Comparison of ENCODE assay signal across 34 mouse cellular contexts in genomic region chr1:154536763-154537162, GRCm38 (mm10).
"Had no signal": no experiment of that assay in that cellular context is flagged by ENCODE, and none has a peak within 500 bp of the region (broad histone marks: within the 10 kb centered on the region; RNA-seq: fewer than 3 reads in every experiment).

No protein-coding gene starts in this region.

- H3K9me3 ChIP-seq: heart, embryonic 10.5 days; heart, embryonic 12.5 days; heart, embryonic 13.5 days; heart, embryonic 15.5 days; hindbrain, embryonic 10.5 days; hindbrain, embryonic 12.5 days; hindbrain, embryonic 13.5 days; hindbrain, embryonic 15.5 days; intestine, embryonic 15.5 days; kidney, embryonic 15.5 days had no signal

- H3K4me2 ChIP-seq: heart, embryonic 11.5 days; heart, embryonic 12.5 days; heart, embryonic 13.5 days; heart, embryonic 15.5 days; hindbrain, embryonic 12.5 days; hindbrain, embryonic 13.5 days; hindbrain, embryonic 14.5 days; hindbrain, embryonic 15.5 days; intestine, embryonic 15.5 days; kidney, embryonic 15.5 days had no signal

- H3K4me1 ChIP-seq: heart, embryonic 10.5 days; heart, embryonic 12.5 days; heart, embryonic 13.5 days; heart, embryonic 15.5 days; intestine, embryonic 15.5 days; kidney, embryonic 15.5 days had no signal

- H3K27me3 ChIP-seq: heart, embryonic 12.5 days; heart, embryonic 13.5 days; heart, embryonic 15.5 days; hindbrain, embryonic 12.5 days; hindbrain, embryonic 13.5 days; hindbrain, embryonic 15.5 days; intestine, embryonic 15.5 days; kidney, embryonic 15.5 days had no signal

- H3K9ac ChIP-seq: heart, embryonic 12.5 days; heart, embryonic 13.5 days; heart, embryonic 15.5 days; hindbrain, embryonic 12.5 days; hindbrain, embryonic 13.5 days; hindbrain, embryonic 14.5 days; hindbrain, embryonic 15.5 days; intestine, embryonic 15.5 days; kidney, embryonic 15.5 days had no signal

- H3K27ac ChIP-seq: heart, embryonic 10.5 days; heart, embryonic 13.5 days; heart, embryonic 15.5 days; hindbrain, embryonic 10.5 days; hindbrain, embryonic 12.5 days; hindbrain, embryonic 13.5 days; hindbrain, embryonic 14.5 days; hindbrain, embryonic 15.5 days; hindbrain, postnatal 0 days; intestine, embryonic 15.5 days; kidney, embryonic 15.5 days; kidney, postnatal 0 days; layer of hippocampus, adult 2 months had no signal

- ATAC-seq: hindbrain, embryonic 16.5 days; hindbrain, postnatal 0 days; inflammation-experienced regulatory T-cells, adult 6 months; intestine, embryonic 15.5 days; intestine, embryonic 16.5 days; intestine, postnatal 0 days had no signal

- H3K36me3 ChIP-seq: heart, embryonic 10.5 days; heart, embryonic 12.5 days; heart, embryonic 13.5 days; heart, embryonic 15.5 days; hindbrain, embryonic 10.5 days; hindbrain, embryonic 12.5 days; hindbrain, embryonic 13.5 days; hindbrain, embryonic 15.5 days; intestine, embryonic 15.5 days; kidney, embryonic 15.5 days had no signal

- H3K4me3 ChIP-seq: heart, embryonic 10.5 days; heart, embryonic 12.5 days; heart, embryonic 13.5 days; heart, embryonic 15.5 days; hindbrain, embryonic 10.5 days; hindbrain, embryonic 12.5 days; hindbrain, embryonic 13.5 days; hindbrain, embryonic 15.5 days; intestine, embryonic 15.5 days; kidney, embryonic 15.5 days; layer of hippocampus, adult 2 months had no signal

- DNase-seq: heart, postnatal 10 days; heart, postnatal 36 days; heart, postnatal 4 days; kidney, adult 11 months; kidney, adult 18-20 months; kidney, adult 2 months; kidney, adult 8-10 months; kidney, adult 9 months; kidney, postnatal 10 days; kidney, postnatal 14 days; kidney, postnatal 25 days; kidney, postnatal 36 days; kidney, postnatal 4 days; layer of hippocampus, adult 9-11 months; layer of hippocampus, postnatal 36 days had no signal
